Mouse (Mus musculus) intestine, embryonic 15.5 days (tissue): ENCODE measurements around the gene Trim2. TPM values are rescaled to one million over a fixed set of nuclear protein-coding genes. Genes with fewer than 3 reads are reported as not detected.

Source experiments
- ATAC-seq: fragments of 200-750 bp; cut with Nextera tagmentation; 2 replicates; pipeline ENCODE4 v1.8.0; 2017; ENCODE audit warnings: moderate TSS enrichment, moderate library complexity
- H3K27ac ChIP-seq: fragments of 300-500 bp; sonication (generic); 2 replicates; pipeline ENCODE4 v1.5.1; 2015; ENCODE audit warnings: mild to moderate bottlenecking, inconsistent platforms
- H3K27me3 ChIP-seq: fragments of 300-500 bp; sonication (generic); replicated peaks from 2 replicates; pipeline ENCODE4 v1.6.1; 2015; ENCODE audit warnings: inconsistent platforms
- H3K36me3 ChIP-seq: fragments of 300-500 bp; sonication (generic); 2 replicates; pipeline ENCODE4 v1.6.1; 2015; ENCODE audit warnings: inconsistent platforms
- H3K4me1 ChIP-seq: fragments of 300-500 bp; sonication (generic); replicated peaks from 2 replicates; pipeline ENCODE4 v1.6.1; 2015; ENCODE audit warnings: inconsistent platforms
- H3K4me2 ChIP-seq: fragments of 300-500 bp; sonication (generic); replicated peaks from 2 replicates; pipeline ENCODE4 v1.6.1; 2015; ENCODE audit warnings: mild to moderate bottlenecking, inconsistent platforms
- H3K4me3 ChIP-seq: fragments of 300-500 bp; sonication (generic); replicated peaks from 2 replicates; pipeline ENCODE4 v1.5.1; 2015; ENCODE audit warnings: inconsistent platforms
- H3K9ac ChIP-seq: fragments of 300-500 bp; sonication (generic); 2 replicates; pipeline ENCODE4 v1.6.1; 2015; ENCODE audit warnings: inconsistent platforms
- H3K9me3 ChIP-seq: fragments of 300-500 bp; sonication (generic); 2 replicates; pipeline ENCODE4 v1.6.1; 2016; ENCODE audit warnings: inconsistent platforms
- WGBS: fragments of 180-500 bp; shearing (Covaris S2); methylation state at CpG from one replicate; pipeline ENCODE4 v1.1.7; 2015; 5-methylcytosine and 5-hydroxymethylcytosine counted together
- polyA plus RNA-seq: library from polyadenylated mRNA; unstranded; fragments of >200 nt; fragmentation: Nextera tagmentation; extraction: Ambion mirVana; gene quantifications from 2 replicates; pipeline ENCODE4 v1.2.1, GENCODE M21; 2015

Trim2 gene
- polyA plus RNA-seq, 1 experiment from 2014 or later = 57.2 TPM

DNA sequence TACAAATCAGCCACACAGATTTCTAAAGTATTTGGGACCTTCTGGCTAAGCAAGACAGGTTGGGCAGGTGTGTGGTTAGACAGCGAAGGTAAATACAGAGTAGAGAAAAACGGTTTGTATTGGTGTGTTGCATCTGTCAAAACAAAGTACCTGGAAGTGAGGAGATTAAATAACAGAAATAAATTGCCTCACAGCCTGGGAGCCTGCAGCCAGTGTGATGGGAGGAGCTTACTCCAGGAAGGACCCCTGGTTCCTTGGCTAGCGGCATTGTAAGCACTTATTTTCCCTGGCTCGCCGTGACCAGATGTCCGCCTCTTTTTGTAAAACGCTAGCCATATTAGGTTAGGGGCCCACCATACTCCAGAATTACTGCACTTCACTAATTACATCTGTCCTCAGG, 45.8 kb downstream of the Trim2 start:
- H3K36me3 ChIP-seq = no peaks in the 10 kb centered on the region
- H3K9ac ChIP-seq = no peak overlapping the region
- H3K27me3 ChIP-seq = no peaks in the 10 kb centered on the region
- 33% methylated on average over 7 of the region's 7 CpGs for WGBS
- no peaks in the 10 kb centered on the region for H3K9me3 ChIP-seq
- H3K4me1 ChIP-seq = peaks cover 19% of the 10 kb centered on the region
- peak overlapping the region; percentile 100 for H3K4me2 ChIP-seq
- H3K27ac ChIP-seq = no peak overlapping the region
- ATAC-seq = no peak
- no peak overlapping the region for H3K4me3 ChIP-seq

DNA sequence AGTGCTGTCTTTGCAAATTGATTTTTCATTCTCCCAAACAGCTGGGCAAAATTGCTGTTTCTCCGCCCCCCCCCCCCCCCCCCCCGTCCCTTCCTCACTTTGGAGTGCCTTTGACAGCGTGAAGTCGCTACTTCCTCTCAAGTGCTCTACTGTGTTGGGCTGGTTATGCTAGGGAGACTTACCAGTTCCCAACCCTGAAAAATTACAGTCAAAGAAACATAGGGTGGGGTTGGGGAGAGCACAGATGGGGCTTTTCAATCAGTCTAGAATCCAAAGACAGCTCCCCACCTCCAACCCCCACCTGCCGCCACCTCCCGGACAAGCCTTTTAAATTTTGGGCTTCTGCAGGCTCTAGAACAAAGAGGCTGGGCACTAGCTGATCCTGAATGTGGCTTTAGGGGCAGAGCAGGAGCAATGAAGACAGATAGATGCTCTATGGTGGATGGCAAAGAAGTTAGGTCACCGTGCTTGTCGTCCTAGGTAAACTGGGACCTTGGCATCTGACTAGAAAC, 46.6 kb downstream of the Trim2 start:
- Histone ChIP-seq H3K4me2 (peak overlapping the region; percentile 100), H3K27me3 (no peaks in the 10 kb centered on the region), H3K27ac (peak overlapping the region; percentile 79; the same call in 1 of the 2 replicates), H3K36me3 (no peaks in the 10 kb centered on the region), H3K4me3 (peak overlapping the region; percentile 56), H3K9ac (peak overlapping the region; percentile 61; the same call in 1 of the 2 replicates), H3K9me3 (no peaks in the 10 kb centered on the region), H3K4me1 (peaks cover 19% of the 10 kb centered on the region)
- WGBS = 8% methylated on average over 7 of the region's 8 CpGs
- no peak for ATAC-seq

DNA sequence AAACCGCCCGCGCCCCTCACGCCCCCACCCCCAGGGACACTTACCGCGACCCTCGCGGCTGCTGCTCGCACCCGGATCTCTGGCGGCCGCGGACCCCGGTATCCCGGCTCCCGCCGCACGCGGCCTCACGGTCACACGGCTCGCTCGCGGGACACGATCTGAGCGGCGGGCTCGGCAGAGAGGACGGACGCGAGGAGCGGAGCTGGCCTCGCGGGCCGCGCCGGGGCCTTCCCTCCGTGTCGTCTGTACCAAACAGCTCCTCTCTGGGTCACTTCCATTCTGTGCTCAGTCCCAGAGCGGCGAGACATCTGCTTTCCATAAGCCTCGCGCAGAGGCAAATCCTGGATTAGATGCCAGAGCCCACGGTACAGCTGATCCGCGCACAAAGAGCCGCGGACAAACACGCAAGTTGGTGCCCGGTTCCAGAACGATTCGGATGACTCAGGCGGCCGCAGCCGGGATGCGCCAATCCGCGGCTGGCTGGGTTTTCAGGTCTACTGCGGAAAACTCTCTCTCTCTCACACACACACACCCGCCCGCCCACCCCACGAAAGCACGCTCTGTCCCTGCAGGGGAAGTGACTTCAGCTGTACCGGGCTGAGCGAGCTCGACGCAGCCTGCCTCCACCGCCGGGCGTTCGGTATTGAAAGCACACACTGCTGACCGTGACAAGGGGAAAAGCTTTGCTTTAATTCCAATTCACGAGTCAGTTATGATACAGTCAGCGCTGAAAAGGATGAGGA, 47.2 kb downstream of the Trim2 start:
- H3K9ac ChIP-seq = peak overlapping the region; percentile 61
- no peaks in the 10 kb centered on the region for H3K9me3 ChIP-seq
- 1% methylated on average over 73 of the region's 74 CpGs for WGBS
- H3K27ac ChIP-seq = peak overlapping the region; percentile 79
- H3K4me3 ChIP-seq = peak overlapping the region; percentile 56
- ATAC-seq = peak; percentile 34
- peaks cover 20% of the 10 kb centered on the region for H3K4me1 ChIP-seq
- H3K27me3 ChIP-seq = no peaks in the 10 kb centered on the region
- H3K36me3 ChIP-seq = no peaks in the 10 kb centered on the region; the same call in 1 of the 2 replicates
- H3K4me2 ChIP-seq = peak overlapping the region; percentile 100

DNA sequence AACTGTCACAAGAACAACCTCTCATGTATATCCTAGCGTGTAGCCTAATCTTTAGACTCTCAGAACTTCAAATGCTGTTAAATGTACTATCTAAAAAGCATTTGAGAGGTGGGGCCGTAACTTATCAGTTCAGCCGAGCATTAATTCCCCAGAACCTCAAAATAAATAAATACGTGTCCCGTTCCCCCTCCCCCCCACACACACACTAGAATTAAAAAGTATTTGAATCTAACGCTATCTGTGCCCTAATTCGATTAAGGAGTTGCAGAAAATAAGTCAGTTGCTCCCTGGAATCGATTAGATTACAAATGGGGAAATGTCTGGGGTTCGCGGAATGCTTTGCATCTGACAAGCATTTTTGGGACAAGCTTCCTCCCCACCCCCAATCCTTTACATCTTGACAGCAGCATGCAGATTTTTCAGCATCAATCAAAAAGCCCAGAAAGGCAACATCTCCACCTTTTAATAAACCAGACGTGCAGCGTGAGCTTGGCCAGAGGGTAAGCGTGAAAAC, 48.1 kb downstream of the Trim2 start:
- H3K27ac ChIP-seq = peak overlapping the region; percentile 79
- ATAC-seq = no peak

DNA sequence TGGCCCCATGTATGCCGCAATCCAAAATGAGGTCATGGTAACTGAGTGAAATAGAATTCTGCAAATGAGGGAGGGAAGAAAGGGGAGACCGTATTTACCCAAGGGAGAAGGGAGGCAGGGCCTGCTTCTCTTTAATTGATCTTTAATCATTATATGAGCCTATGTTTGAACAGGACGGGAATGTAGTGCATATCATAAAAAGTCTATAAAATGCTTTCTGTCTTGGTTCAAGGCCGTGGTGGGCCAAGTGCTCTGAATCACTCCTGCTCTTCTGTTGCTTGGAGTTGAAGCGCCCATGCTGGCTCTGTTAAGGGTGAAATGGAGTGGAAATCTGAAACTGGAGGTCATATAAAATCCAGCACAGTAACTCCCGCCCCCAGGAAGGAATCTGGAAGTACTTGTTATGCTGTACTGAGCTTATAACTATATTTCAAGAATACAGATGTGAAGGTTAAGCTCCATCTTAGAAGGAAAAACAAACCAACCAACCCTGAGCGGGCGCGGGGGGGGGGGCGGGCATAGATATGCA, 48.6 kb downstream of the Trim2 start:
- Histone ChIP-seq H3K27ac (peak overlapping the region; percentile 79; the same call in 1 of the 2 replicates), H3K9me3 (no peaks in the 10 kb centered on the region), H3K36me3 (no peaks in the 10 kb centered on the region; the same call in 1 of the 2 replicates), H3K4me3 (no peak overlapping the region), H3K27me3 (no peaks in the 10 kb centered on the region), H3K9ac (no peak overlapping the region), H3K4me2 (peak overlapping the region; percentile 100), H3K4me1 (peaks cover 31% of the 10 kb centered on the region)
- ATAC-seq = peak; percentile 80
- 33% methylated on average over 10 of the region's 10 CpGs for WGBS

More for the DNA sequence above, 48.1 kb downstream of the Trim2 start:
- 6% methylated on average over 13 of the region's 13 CpGs for WGBS
- H3K36me3 ChIP-seq = no peaks in the 10 kb centered on the region; the same call in 1 of the 2 replicates
- H3K9me3 ChIP-seq = no peaks in the 10 kb centered on the region
- H3K9ac ChIP-seq = peak overlapping the region; percentile 61
- peak overlapping the region; percentile 56 for H3K4me3 ChIP-seq
- no peaks in the 10 kb centered on the region for H3K27me3 ChIP-seq
- peaks cover 27% of the 10 kb centered on the region for H3K4me1 ChIP-seq
- peak overlapping the region; percentile 100 for H3K4me2 ChIP-seq

DNA sequence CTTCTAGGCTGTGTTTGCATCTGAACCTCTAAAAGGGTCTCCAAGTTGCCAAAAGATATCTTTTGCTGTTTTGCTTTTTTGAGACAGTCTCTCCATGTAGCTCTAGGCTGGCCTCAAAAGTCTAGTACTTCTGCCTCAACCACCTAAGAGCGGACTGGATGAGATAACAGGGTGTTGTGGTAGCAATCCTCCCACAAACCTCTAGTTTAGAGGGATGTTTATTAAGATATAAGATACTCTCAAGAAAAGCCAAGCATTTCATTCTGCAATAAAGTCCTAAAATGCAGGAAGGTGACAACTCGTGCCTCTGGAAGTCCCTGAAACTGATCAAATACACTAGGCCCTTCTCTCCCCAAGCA, 52.2 kb downstream of the Trim2 start:
- no peaks in the 10 kb centered on the region; the same call in 1 of the 2 replicates for H3K36me3 ChIP-seq
- no peak overlapping the region for H3K4me3 ChIP-seq
- H3K27me3 ChIP-seq = no peaks in the 10 kb centered on the region
- no peaks in the 10 kb centered on the region for H3K9me3 ChIP-seq
- H3K4me1 ChIP-seq = peaks cover 20% of the 10 kb centered on the region
- peak overlapping the region; percentile 48; the same call in 1 of the 2 replicates for H3K27ac ChIP-seq
- H3K9ac ChIP-seq = no peak overlapping the region
- 83% methylated on average over 2 of the region's 2 CpGs for WGBS
- no peak for ATAC-seq
- H3K4me2 ChIP-seq = no peak overlapping the region

DNA sequence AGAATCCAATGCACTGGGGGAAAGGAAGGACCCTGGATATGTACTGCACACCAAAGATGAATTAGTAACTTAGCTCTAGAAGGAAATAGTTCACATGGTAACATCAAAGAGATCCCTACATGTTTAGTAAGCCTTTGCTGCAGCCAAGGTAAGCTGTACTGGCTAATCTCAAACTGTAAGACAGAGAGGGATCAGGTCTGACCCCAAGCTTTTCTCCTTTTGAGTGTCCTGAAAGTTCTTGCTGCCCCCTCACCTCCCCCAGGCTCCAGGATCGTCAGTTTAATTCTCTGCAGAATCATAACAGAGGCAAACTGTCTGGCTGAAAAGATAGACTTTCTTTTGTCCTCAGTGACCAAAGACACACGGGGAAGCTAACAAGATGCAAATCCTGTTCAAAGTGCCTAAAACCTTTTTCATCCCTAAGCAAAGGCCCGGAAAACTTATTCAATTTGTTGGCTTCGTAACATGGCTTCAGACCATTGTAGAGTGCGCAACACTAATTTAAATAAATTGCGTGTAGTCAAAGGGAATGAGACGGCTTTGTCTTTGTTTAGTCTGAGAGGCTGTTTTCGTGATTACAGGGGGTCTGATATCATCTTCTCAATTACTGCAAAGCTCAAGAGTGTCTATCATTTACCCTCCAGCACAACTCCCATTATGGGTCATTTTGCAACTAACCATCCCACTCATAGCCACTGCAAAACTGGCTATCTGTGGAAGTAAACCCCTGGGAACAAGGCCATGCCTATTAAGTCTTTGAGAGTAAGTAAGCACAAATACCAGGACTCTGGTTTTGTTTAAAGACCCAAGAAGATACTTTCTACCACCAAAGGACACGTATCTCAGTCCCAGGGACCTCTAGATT, 52.8 kb downstream of the Trim2 start:
- 0 out of 2 replicates have a peak overlapping the region, but pooled peaks have one; percentile 19 for H3K27ac ChIP-seq
- peaks cover 20% of the 10 kb centered on the region for H3K4me1 ChIP-seq
- no peak for ATAC-seq
- WGBS = 69% methylated on average over 9 of the region's 9 CpGs
- no peak overlapping the region for H3K4me3 ChIP-seq
- H3K4me2 ChIP-seq = no peak overlapping the region
- H3K36me3 ChIP-seq = no peaks in the 10 kb centered on the region; the same call in 1 of the 2 replicates
- no peaks in the 10 kb centered on the region for H3K27me3 ChIP-seq
- H3K9ac ChIP-seq = no peak overlapping the region
- no peaks in the 10 kb centered on the region for H3K9me3 ChIP-seq

DNA sequence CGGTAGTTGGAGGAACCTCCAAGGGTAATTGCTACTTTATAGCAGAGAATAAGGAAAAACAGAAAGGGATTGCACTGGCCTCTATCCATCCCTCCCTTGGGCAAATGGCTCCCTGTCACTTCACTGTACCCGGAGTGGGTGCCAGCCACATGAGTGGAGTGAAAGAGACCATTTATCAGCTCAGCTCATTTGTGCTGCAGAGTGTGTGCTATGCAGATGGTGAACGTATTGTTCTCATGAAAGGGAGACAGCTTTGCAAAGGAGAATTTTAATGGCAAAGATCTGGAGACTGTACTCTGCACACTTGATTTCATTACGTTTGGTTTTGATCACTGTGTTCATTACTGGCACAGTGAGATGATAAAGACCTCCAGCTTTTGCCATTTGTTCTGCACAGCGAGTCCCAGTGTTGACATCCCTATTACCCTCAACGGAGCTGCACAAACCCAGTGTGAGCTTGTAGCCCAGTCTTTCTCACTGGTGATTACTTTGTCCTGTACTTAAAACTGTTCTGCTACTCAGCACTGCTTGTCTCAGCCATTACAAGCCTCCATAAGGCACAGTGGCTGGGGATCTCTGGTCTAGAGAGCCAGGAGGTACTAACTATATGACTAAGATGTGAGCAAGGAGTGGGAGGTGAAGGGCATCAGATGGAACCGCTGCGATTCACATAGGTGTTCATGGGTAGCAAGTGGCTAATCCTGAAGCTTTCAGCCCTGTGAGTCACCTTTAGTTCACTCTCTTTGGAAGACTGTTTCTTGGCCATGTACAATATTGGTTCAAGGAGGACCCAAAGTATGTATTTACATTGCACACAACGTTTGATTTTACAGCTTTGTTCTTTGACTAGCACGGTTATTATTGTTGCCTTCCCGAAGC, 53.7 kb downstream of the Trim2 start:
- Histone ChIP-seq H3K36me3 (no peaks in the 10 kb centered on the region; the same call in 1 of the 2 replicates), H3K27me3 (no peaks in the 10 kb centered on the region), H3K4me1 (peaks cover 23% of the 10 kb centered on the region), H3K9ac (no peak overlapping the region), H3K27ac (peak overlapping the region; percentile 20), H3K4me2 (0 out of 2 replicates have a peak overlapping the region, but pooled peaks have one; percentile 1), H3K9me3 (no peaks in the 10 kb centered on the region), H3K4me3 (no peak overlapping the region)
- WGBS = 60% methylated on average over 11 of the region's 11 CpGs
- peak; percentile 42 for ATAC-seq

DNA sequence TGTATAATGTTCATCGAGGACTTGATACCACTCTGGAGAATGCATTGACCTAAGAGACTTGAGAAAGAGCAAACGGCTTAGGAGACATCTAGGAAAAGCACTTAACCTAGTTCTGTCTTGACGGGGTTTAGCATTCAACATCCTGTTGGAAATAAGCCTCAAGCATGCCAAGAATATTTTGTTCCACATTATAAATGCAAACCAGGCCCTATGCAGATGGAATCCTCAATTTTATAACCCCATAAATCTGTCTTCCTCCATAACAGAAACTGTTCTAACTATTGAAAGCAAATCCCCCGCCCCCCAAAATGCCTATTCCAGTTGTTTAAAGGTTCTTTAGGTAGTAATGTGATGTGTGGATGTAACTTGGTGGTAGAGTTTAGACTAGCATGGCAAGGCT, 55.0 kb downstream of the Trim2 start:
- Histone ChIP-seq H3K9me3 (no peaks in the 10 kb centered on the region), H3K4me3 (no peak overlapping the region), H3K27me3 (no peaks in the 10 kb centered on the region), H3K9ac (no peak overlapping the region), H3K36me3 (no peaks in the 10 kb centered on the region; the same call in 1 of the 2 replicates), H3K4me2 (no peak overlapping the region), H3K27ac (no peak overlapping the region), H3K4me1 (peaks cover 30% of the 10 kb centered on the region)
- 59% methylated on average over 4 of the region's 4 CpGs for WGBS
- no peak for ATAC-seq

DNA sequence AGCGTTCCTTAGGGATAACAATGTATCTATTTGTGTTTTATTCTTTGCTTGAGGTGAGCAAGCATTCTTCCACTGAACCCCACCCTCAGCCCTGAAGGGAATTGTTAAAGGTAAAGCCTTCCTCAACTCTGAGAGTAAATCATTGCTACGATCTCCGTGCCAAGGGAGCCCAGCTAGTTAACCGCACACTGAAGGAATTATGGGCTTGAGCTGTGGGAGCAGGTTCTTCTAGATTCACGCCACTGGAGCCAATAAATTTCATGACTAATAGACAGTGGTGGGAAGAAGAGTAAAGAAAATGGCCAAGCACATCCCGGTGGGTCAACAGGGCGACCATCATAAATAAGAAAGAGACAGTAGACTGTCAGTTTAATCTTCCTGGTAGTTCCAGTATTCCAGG, 56.4 kb downstream of the Trim2 start:
- Histone ChIP-seq H3K9me3 (no peaks in the 10 kb centered on the region), H3K4me3 (no peak overlapping the region), H3K36me3 (no peaks in the 10 kb centered on the region; the same call in 1 of the 2 replicates), H3K4me2 (no peak overlapping the region), H3K27ac (no peak overlapping the region), H3K9ac (no peak overlapping the region), H3K27me3 (no peaks in the 10 kb centered on the region), H3K4me1 (peaks cover 27% of the 10 kb centered on the region)
- no peak for ATAC-seq
- 67% methylated on average over 7 of the region's 7 CpGs for WGBS

DNA sequence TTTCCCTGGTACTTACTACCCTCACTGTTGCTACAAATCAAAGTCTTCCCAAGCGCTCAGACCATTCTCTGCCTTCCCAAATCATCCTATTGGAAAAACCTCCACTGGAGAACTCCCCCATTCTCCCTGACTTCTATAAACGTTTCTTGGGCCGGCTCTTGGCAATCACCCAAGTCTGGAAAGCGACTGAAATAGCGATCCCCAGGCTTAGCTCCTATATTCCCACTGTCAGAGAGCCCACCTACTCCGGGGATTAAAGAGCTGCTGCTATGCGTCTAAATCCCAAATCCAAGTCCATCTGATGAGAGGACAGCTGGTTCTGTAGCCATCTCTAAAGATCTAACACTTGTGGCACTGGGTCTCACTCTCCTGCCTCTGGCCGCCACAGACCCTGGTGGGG, 58.9 kb downstream of the Trim2 start:
- H3K4me2 ChIP-seq = no peak overlapping the region
- no peaks in the 10 kb centered on the region for H3K9me3 ChIP-seq
- H3K4me3 ChIP-seq = no peak overlapping the region
- H3K4me1 ChIP-seq = peaks cover 14% of the 10 kb centered on the region
- no peaks in the 10 kb centered on the region for H3K27me3 ChIP-seq
- no peak for ATAC-seq
- H3K36me3 ChIP-seq = no peaks in the 10 kb centered on the region
- H3K9ac ChIP-seq = no peak overlapping the region
- WGBS = 39% methylated on average over 8 of the region's 8 CpGs
- no peak overlapping the region for H3K27ac ChIP-seq
